Mouse (Mus musculus) thymus, postnatal 4 days (tissue): ENCODE data around the gene Gba2.
"Not testable (repeated sequence)": the region's sequence is repeated elsewhere in the genome, so short reads cannot be mapped to it uniquely, and the experiment has no call there.

ENCODE experiments used
- DNase-seq: peaks from one replicate; pipeline ENCODE4 v3.0.0; 2021

Gba2 gene

DNA sequence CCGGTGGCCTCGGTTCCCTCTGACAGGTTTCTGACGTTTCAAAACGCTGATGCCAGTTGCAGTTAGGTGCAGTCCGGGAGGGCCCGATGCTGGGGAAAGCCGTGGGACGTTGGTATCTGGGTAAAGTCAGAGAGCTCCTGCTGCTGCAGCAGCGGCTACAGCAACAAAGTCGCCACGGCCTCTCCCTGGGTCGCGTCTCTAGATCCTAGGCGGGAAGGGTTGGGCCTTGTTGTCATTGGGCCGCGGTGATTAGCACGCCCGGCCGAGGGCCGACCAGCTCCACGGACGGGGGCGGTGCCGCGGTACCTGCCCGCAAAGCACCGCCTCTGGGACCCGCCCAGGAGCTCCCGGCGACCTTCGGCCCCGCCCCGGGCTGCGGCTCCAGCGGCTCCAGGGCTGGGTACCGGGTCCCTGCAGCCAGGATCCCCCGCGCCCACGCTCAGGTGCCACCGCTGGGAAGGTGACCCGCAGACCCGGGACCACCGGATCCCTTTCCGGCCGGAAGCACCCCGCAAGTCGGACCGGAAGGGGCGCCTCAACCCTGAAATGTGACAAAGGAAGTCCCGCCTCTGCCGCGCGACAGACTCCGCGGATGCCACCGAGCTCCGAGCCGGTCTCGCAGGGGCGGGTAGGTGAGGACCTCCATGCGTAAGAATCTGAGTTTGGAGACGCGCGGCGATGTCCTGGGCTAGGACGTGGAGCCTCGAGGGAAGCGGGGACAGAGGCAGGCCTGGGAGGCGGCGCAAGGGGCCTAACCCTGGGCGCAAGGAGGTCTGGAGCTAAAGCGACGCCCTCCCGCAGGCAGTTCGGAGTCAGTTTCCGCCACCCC lies at the start of gene Gba2, which contains the start of gene Rgp1:
Gba2 (minus strand) TSS at position 498 of the 829 bp plus-strand sequence.
Rgp1 (plus strand) TSS at position 340 of the 829 bp plus-strand sequence.
- DNase-seq = peak; percentile 89

DNA sequence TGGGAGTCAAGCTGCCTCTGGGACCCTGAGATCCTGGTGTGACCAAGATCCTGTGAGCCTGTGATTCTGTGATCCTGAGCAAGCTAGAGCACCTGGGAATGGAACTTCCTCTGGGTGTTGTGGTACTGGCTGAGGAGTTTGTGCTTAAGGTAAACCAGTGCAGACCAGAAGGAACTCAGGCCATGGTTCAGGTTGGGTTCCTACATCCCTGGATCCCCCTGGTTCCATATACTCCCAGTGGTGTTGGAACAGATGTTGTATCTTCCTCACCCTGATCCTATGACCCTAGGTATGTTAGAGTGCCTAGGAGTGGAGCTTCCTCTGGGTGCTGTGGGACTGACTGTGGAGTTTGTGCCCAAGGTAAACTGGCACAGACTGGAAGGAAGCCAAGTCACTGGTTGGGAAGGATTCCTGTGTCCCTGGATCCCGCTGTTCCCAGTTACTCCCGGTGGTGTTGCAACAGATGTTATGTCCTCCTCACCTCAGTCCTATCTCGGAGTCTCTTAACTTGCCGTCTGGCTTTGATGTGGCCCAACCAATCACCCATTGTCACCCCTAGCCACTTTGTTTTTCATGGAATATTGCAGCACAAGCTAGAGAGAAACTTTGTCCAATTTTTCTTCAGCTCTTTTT lies 41.6 kb upstream of the Gba2 start:
- DNase-seq = no peak

DNA sequence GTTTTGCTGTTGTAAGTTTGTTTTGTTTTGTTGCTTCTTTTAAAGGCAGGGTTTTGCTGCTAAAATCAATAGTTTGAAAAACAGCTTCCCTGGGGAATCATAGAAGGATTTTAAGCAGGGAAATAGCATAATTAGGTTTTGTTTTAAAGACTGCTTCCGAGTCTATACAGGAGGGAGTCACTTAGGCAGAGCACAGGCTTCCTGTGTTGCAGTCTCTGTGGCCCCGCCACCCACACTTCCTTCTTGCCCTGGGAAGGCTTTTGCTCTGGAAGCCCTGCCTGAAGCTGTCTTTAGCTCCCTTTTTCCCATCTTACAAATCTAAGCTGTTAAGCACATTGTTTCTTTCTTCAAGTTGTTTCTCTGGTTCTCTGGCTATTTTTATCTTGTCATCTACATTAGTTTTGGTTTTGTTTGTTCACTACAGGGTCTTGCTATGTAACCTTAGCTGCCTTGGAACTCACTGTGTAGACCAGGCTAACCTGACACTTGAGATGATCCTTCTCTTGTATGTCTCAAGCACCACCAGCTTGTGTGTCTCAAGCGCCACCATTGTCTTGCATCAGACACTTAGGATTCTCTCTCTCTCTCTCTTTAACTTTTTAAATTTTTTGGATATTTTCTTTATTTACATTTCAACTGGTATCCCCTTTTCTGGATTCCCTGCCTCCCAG lies 34.5 kb upstream of the Gba2 start:
- DNase-seq = peak; percentile 24

- no peak for DNase-seq
Observed at GRCm38 (mm10) chr4:43612534-43612933, 33.9 kb upstream of the Gba2 start.

DNA sequence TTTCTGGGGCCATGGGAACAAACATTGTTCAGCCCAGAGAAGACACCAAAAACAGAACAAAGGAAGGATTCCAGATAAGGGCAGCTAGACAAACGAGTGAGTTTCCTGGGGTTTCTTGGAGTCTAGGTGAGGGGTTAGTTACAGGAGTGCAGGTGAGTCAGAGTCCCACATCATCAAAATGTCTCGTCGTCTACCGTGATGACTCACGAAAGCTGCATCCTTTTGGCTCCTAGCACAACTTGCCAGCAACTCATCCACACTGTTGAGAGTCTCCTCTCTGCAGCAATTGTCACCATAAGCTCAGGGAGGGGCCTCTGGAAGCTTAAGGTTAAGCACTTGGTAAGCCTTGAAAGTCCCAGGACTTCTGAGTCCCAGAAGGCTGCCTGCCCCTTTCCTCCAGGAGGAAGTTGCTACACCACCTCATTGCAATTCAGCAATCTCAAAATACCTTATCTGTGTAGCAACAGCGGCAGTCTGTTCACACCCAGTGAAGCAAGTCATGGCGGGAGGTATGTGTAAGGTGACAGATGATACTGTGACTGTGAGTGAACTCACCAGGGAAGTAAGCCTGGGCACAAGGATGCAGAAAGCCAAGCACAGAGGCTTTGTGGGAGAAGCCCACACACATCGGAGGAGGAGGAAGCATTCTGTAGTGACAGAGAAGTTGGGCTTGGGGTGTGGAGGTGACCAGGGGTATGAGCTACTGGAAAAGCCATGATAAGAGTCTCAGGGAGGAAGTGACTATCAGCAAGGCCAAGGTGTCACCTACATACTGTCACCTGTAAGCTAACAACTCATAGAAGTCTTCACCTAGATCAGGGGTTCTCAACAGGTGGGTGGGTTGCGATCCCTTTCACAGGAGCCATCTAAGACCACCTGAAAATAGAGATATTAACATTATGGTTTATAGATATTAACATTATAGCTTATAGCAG lies 26.3 kb upstream of the Gba2 start:
- DNase-seq = no peak

DNA sequence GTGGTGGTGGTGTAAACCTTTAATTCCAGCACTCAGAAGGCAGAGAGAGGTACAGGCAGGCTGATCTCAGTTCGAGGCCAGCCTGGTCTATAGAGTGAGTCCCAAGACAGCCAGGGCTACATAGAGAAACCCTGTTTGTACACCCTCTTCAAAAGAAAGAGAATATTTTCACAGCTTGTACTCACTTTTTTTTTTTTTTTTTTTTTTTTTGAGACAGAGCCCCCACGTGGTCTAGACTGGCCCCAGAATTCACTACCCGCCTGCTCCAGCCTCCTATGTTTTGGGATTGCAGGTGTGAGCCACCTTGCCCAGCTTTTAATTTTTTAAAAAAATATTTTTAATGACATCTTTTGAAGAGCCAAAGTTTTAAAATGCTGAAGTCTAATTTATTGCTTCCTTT lies 25.4 kb upstream of the Gba2 start:
- DNase-seq = no peak

GRCm38 (mm10) chr4:43600195-43600934 lies 21.7 kb upstream of the Gba2 start:
- DNase-seq = no peak

GRCm38 (mm10) chr4:43598650-43599380 lies 20.1 kb upstream of the Gba2 start:
- DNase-seq = no peak

DNA sequence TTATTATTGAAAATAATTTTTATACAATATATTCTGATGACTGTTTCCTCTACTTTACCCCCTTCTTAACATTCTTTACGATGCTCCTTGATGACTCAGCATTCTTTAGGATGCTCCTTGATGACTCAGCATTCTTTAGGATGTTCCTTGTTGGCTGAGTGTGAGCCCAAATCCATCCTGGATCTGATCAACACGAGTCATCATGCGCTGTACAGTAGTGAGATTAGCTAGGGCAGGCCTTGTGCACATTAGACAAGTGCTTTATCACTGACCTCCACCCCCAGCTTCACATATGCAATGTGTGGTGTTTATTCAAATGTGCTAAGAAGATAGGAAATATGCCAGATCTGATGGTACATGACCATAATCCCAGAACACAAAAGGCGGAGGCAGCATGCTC lies 19.5 kb upstream of the Gba2 start:
- no peak for DNase-seq

DNA sequence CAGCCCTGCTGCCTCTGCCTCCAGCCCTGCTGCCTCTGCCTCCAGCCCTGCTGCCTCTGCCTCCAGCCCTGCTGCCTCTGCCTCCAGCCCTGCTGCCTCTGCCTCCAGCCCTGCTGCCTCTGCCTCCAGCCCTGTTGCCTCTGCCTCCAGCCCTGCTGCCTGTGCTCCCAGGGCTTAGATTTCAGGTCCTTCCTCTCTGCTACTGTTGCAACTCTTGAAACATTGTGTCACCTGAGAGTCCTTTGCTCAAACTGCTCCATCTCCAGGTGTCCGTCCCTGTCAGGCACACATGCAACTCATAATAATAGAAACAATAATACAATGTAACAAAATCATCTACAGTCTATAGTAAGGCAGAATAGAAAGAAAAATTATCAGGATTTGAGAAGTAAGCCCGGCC lies 17.9 kb upstream of the Gba2 start:
- not testable (repeated sequence) for DNase-seq

GRCm38 (mm10) chr4:43593453-43593852 lies 14.8 kb upstream of the Gba2 start:
- no peak for DNase-seq

DNA sequence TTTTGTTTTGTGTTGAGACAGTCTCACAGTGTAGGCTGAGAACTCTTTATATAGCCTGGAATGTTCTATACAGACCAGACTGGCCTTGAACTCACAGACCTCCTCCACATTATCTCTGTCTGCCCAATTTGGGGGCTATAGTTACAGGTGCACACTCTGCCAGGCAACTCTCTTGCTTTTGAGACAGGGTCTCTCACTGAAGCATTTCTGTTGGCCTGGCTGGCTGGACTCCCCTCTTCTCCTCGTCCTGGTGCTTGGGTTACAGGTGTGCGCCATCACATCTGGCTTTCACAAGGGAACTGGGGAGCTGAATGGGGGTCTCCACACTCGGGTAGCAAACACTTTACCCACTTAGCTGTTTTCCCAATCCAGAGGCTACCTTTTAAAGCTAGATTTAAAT lies 13.3 kb upstream of the Gba2 start:
- DNase-seq = no peak

GRCm38 (mm10) chr4:43591543-43591942 lies 12.9 kb upstream of the Gba2 start:
- no peak for DNase-seq

DNA sequence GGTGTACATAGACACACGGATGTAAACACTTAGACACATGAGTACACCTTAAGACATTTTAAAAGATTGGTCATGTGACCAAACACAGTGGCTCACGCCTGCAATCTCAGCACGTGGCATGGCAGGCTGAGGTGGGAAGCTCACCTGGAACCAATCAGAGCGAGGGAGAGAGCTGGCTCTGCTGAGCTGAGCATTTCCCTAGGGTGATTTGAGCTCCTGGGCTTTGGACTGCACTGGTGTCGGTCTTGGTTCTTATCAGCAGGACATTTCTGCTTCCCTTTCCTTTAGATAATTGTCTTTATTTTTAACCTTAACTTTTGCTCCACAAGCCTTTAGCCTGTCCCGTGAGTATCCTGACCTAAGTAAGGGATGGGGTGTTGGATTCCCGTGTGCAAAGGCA lies 9.0 kb upstream of the Gba2 start:
- DNase-seq = no peak

GRCm38 (mm10) chr4:43586411-43586810 lies 7.7 kb upstream of the Gba2 start:
- no peak for DNase-seq

- no peak for DNase-seq
Observed at GRCm38 (mm10) chr4:43585682-43586081, 7.0 kb upstream of the Gba2 start.

GRCm38 (mm10) chr4:43584444-43585416 lies 6.1 kb upstream of the Gba2 start, which contains the start of gene Msmp:
Gene Msmp, minus strand, starts transcription at chr4:43584494.
- no peak for DNase-seq

DNA sequence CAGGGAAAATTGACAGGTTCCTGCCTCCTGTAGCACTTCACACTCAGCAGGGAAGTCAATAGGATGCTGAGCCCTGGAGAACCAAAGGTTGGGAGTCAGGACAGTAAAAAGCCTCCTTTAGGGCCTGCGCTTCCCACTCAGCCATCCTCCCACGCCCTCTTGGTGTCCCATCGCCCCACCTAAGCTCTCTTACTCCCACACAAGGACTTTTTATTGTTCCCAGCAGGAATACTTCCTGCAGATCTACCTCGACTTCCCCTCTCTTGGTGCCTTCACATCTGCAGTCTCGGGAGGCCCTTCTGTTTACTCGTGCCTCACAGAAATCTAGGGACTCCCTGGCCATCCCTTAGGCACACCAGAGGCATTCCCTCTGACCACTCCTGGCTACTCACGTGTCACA lies 4.7 kb upstream of the Gba2 start:
- DNase-seq = no peak

DNA sequence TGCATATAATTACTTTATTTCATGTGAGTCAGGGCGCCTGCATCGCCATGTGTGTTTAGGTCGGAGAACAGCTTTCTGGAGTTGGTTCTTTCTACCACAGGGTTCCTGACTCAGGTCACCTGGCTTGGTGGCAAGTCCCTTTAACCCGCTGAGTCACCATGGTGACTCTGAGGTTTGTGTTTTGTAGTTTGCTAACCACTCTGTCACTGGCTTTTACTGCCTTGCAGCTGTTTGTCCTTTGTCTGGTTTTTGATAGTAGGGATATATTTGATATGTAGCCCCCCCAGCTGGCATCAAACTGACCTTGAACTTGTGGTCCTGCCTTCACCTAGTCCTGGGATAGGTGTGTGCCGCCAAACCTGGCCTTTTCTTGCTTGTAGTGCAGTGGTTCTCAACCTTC lies 3.6 kb upstream of the Gba2 start:
- DNase-seq = no peak

GRCm38 (mm10) chr4:43581381-43581780 lies 2.7 kb upstream of the Gba2 start:
- DNase-seq = no peak
